Mouse (Mus musculus) spleen, adult 2 months (tissue): Measurements from ENCODE around the gene Csgalnact2.

Experiments
- CTCF ChIP-seq: fragments of 200-500 bp; IDR thresholded peaks from 2 replicates; pipeline ENCODE4 v1.5.1; 2011; ENCODE audit warnings: mild to moderate bottlenecking, inconsistent platforms; ENCODE audit not compliant: insufficient read depth, insufficient read length, insufficient replicate concordance; ENCODE audit errors: extremely low read depth
- POLR2A ChIP-seq: fragments of 200-500 bp; IDR thresholded peaks from 2 replicates; pipeline ENCODE4 v1.6.1; 2011; ENCODE audit warnings: low read depth, low read length, inconsistent platforms

GRCm38 (mm10) chr6:118186620-118187284 is 47.8 kb upstream of the Csgalnact2 start:
- TF ChIP-seq POLR2A: no peak
- TF ChIP-seq CTCF: no peak
